Mouse (Mus musculus) lung, embryonic 15.5 days (tissue): ENCODE results near the gene Gfi1b. TPM values are rescaled to one million over a fixed set of nuclear protein-coding genes. Genes with fewer than 3 reads are reported as not detected.

ENCODE experiments used
- ATAC-seq: fragments of 200-750 bp; cut with Nextera tagmentation; 2 replicates; pipeline ENCODE4 v1.8.0; 2017; ENCODE audit warnings: moderate number of reproducible peaks, borderline replicate concordance; ENCODE audit not compliant: low FRiP score, low TSS enrichment; ENCODE audit errors: extremely low read depth
- H3K27ac ChIP-seq: fragments of 300-500 bp; sonication (generic); 2 replicates; pipeline ENCODE4 v1.5.1; 2015; ENCODE audit warnings: moderate library complexity, mild to moderate bottlenecking, inconsistent platforms
- H3K27me3 ChIP-seq: fragments of 300-500 bp; sonication (generic); 2 replicates; pipeline ENCODE4 v1.6.1; 2015; ENCODE audit warnings: inconsistent platforms
- H3K36me3 ChIP-seq: fragments of 300-500 bp; sonication (generic); 2 replicates; pipeline ENCODE4 v1.6.1; 2015; ENCODE audit warnings: inconsistent platforms
- H3K4me1 ChIP-seq: fragments of 300-500 bp; sonication (generic); 2 replicates; pipeline ENCODE4 v1.6.1; 2015; ENCODE audit warnings: inconsistent platforms
- H3K4me2 ChIP-seq: fragments of 300-500 bp; sonication (generic); 2 replicates; pipeline ENCODE4 v1.6.1; 2015; ENCODE audit warnings: inconsistent platforms, mild to moderate bottlenecking, moderate library complexity
- H3K4me3 ChIP-seq: fragments of 300-500 bp; sonication (generic); 2 replicates; pipeline ENCODE4 v1.5.1; 2015; ENCODE audit warnings: mild to moderate bottlenecking, inconsistent platforms
- H3K9ac ChIP-seq: fragments of 300-500 bp; sonication (generic); 2 replicates; pipeline ENCODE4 v1.6.1; 2015; ENCODE audit warnings: inconsistent platforms
- H3K9me3 ChIP-seq: fragments of 300-500 bp; sonication (generic); 2 replicates; pipeline ENCODE4 v1.6.1; 2016; ENCODE audit warnings: inconsistent platforms
- WGBS: fragments of 180-500 bp; shearing (Covaris S2); methylation state at CpG from one replicate; pipeline ENCODE4 v1.1.7; 2015; 5-methylcytosine and 5-hydroxymethylcytosine counted together
- polyA plus RNA-seq: library from polyadenylated mRNA; unstranded; fragments of >200 nt; fragmentation: Nextera tagmentation; extraction: Ambion mirVana; gene quantifications from 2 replicates; pipeline ENCODE4 v1.2.1, GENCODE M21; 2015

The Gfi1b gene
- polyA plus RNA-seq, 1 experiment from 2014 or later, result 0.49 TPM

GRCm38 (mm10) chr2:28607341-28608165 lies 14.2 kb downstream of the Gfi1b start:
- Histone ChIP-seq H3K9me3 (no peaks in the 10 kb centered on the region), H3K27me3 (no peaks in the 10 kb centered on the region), H3K4me1 (peaks cover 6% of the 10 kb centered on the region; the same call in 1 of the 2 replicates), H3K4me3 (no peak overlapping the region), H3K27ac (no peak overlapping the region), H3K9ac (no peak overlapping the region), H3K4me2 (no peak overlapping the region), H3K36me3 (no peaks in the 10 kb centered on the region)
- ATAC-seq, result peak; percentile 31; the same call in 1 of the 2 replicates
- 38% methylated on average over 10 of the region's 10 CpGs for WGBS

- Histone ChIP-seq H3K9ac (no peak overlapping the region), H3K27me3 (no peaks in the 10 kb centered on the region), H3K4me2 (no peak overlapping the region), H3K27ac (no peak overlapping the region), H3K36me3 (no peaks in the 10 kb centered on the region), H3K4me1 (peaks cover 6% of the 10 kb centered on the region; the same call in 1 of the 2 replicates), H3K4me3 (no peak overlapping the region), H3K9me3 (no peaks in the 10 kb centered on the region)
- no peak for ATAC-seq
- WGBS, result 54% methylated on average over 8 of the region's 8 CpGs
Measured at GRCm38 (mm10) chr2:28606601-28607340, 15.0 kb downstream of the Gfi1b start.

DNA sequence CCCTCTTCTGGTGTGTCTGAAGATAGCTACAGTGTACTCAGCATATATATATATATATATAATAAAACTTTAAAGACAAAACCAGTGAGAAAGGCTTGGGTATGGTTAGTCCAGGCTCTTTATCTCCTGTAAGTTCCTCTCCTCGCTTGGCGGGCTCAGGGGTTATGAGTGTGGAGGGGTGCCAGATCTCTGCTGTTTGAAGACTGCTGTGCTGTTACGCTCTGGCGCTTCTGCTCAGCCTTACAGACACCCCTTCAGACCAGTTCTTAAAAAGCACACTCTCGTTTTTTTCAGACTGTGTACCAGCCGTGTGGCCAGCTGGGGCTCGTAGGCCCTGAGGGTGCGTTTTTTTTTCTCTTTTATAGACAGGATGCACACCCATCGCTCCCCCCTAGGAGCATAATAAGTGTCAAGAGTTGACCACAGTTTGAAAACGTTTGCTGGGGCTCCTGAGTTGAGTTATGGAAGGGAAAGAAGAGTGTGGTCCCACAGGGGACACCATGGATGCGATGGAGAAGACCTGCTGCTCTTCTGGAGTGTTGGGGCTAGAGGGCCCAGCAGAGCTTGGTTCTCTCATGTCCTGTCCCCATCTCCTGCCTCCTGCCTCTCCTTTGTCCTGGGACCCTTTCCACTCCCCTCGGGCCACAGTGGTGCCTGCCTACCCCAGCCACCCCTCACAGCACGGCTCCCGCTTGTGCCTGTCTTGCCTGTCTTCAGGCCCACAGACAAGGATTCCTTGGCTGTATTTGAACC lies 15.8 kb downstream of the Gfi1b start:
- Histone ChIP-seq H3K9me3 (no peaks in the 10 kb centered on the region), H3K4me2 (no peak overlapping the region), H3K27me3 (no peaks in the 10 kb centered on the region), H3K9ac (no peak overlapping the region), H3K36me3 (no peaks in the 10 kb centered on the region), H3K4me1 (peaks cover 6% of the 10 kb centered on the region; the same call in 1 of the 2 replicates), H3K27ac (no peak overlapping the region), H3K4me3 (no peak overlapping the region)
- ATAC-seq, result no peak
- 55% methylated on average over 14 of the region's 14 CpGs for WGBS

DNA sequence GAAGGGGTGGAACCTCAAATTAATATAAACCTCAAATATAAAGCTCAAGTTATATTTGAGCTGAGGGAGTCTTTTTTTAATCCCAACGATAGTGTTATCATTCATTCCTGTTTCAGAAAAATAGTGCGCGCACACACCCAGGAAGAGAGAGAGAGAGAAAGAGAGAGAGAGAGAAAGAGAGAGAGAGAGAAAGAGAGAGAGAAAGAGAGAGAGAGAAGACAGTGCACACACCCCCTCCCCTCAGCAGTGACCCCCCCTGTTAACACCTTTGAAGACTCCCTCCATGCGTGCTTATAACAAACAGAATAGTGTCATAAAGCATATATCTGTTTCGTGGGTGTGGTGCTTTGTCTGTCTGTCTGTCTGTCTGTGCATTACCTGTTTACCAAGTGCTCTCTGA lies 18.2 kb downstream of the Gfi1b start:
- ATAC-seq, result no peak
- H3K4me2 ChIP-seq, result no peak overlapping the region
- H3K9me3 ChIP-seq, result no peaks in the 10 kb centered on the region
- H3K36me3 ChIP-seq, result no peaks in the 10 kb centered on the region
- H3K27me3 ChIP-seq, result no peaks in the 10 kb centered on the region
- H3K4me1 ChIP-seq, result peaks cover 6% of the 10 kb centered on the region; the same call in 1 of the 2 replicates
- H3K4me3 ChIP-seq, result no peak overlapping the region
- H3K9ac ChIP-seq, result no peak overlapping the region
- no peak overlapping the region for H3K27ac ChIP-seq
- 86% methylated on average over 5 of the region's 5 CpGs for WGBS

- H3K9me3 ChIP-seq, result no peaks in the 10 kb centered on the region
- no peak overlapping the region for H3K27ac ChIP-seq
- WGBS, result 32% methylated on average over 12 of the region's 12 CpGs
- no peak overlapping the region for H3K9ac ChIP-seq
- H3K4me3 ChIP-seq, result no peak overlapping the region
- H3K36me3 ChIP-seq, result no peaks in the 10 kb centered on the region
- no peaks in the 10 kb centered on the region for H3K4me1 ChIP-seq
- no peak overlapping the region for H3K4me2 ChIP-seq
- no peaks in the 10 kb centered on the region for H3K27me3 ChIP-seq
- ATAC-seq, result peak; percentile 44; the same call in 1 of the 2 replicates
Measured at GRCm38 (mm10) chr2:28601720-28602590, 19.8 kb downstream of the Gfi1b start.

DNA sequence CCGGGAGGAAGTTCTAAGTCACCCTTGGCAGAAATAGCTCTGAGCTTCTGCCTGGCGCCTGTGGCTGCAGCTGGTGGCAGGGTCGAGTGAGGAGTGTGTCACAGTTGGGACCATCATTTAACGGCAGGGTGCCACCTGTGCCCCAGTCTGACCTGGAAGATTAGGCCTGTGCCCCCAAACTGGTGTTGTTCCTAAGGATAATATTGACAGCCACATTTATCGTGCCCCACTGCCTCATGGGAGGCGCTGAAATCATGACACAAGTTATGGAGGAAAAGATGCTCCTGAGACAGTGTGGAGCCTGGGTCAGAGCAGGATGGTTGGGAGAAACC lies 22.2 kb downstream of the Gfi1b start:
- Histone ChIP-seq H3K27me3 (no peaks in the 10 kb centered on the region), H3K4me1 (no peaks in the 10 kb centered on the region), H3K27ac (no peak overlapping the region), H3K9me3 (no peaks in the 10 kb centered on the region), H3K4me3 (no peak overlapping the region), H3K9ac (no peak overlapping the region), H3K4me2 (no peak overlapping the region), H3K36me3 (no peaks in the 10 kb centered on the region)
- ATAC-seq, result no peak
- WGBS, result 65% methylated on average over 6 of the region's 6 CpGs

DNA sequence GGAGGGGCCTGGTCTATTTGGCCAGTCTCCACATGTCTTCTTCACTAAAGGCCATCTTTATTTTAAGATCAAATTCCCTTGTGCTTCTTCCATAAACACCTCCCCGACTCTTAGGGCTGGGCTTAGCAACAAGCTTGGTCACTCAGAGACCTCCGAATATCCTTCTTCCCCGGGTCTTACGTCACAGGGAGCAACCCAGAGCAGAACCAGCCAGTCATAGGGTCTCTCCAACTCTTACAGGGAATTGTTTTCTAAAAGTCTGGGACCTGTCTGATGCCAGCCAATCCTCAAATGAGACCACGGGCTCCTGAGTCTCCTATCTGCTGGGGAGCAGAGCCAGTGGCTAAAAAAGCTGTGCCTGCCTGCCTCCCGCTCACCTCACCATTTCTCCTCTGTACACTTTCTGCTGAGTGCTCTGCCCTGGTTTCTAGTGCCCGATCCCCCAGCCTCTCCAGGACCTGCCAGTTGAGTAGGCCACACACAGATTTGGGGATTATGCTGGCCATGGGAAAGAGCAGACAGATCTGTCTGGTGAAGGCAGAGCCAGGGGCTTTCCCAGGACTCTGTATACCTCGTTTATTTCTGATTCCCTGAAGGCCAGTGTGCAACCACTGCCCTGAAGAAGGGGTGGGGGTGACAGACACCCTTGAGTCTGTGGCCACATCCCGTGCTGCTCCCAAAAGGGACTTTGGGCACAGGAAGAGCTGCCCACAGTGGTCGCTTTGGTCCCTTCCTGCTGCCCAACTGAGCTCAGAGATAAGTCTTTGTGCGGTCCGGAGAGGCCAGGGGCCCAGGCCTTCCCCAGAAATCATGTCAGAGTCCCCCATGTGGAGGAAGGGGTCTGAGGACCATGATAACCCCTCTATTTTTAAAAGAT lies 22.9 kb downstream of the Gfi1b start:
- ATAC-seq, result no peak
- H3K4me3 ChIP-seq, result no peak overlapping the region
- H3K4me1 ChIP-seq, result no peaks in the 10 kb centered on the region
- no peaks in the 10 kb centered on the region for H3K27me3 ChIP-seq
- WGBS, result 53% methylated on average over 12 of the region's 12 CpGs
- no peaks in the 10 kb centered on the region for H3K9me3 ChIP-seq
- no peaks in the 10 kb centered on the region for H3K36me3 ChIP-seq
- H3K27ac ChIP-seq, result no peak overlapping the region
- H3K4me2 ChIP-seq, result no peak overlapping the region
- H3K9ac ChIP-seq, result no peak overlapping the region

DNA sequence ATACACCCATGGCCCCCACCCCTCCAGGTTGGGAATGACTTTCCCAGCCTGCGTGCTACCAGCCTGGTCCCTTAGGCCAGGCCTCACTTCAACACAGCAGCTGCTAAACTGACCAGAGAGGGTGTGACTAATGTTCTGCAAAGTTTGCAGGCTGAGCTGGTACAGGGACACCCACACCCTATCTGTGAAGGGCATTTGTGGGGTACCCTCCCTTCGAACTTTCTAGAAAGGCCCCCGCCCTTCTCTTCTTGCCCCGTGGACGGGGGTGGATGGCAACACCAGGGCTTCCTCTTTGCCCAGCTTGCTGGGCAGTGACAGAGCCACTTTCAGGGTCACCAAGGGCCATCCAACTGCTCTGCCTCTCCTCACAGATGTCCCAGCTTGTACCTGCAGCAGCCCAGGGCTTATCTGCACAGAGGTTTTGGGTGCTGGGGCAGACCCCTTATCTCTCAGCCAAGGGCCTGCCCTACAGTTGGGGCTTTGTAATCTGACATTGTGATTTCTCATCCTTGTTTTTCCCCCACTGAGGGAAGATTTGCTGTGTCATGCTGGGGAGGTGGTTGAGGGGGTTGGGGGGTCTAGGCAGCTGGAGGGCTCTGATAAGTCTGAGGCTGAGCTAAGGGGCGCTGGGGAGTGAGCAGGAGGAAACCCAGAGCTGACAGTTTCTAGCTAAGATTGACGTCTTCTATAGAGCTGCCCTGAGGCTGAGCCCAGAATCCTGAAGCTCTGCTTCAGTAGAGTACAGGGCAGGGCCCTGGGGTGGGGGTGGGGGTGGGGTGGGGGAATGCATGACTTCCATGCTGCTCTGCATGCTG lies 23.8 kb downstream of the Gfi1b start:
- 62% methylated on average over 7 of the region's 7 CpGs for WGBS
- H3K27ac ChIP-seq, result no peak overlapping the region
- no peaks in the 10 kb centered on the region for H3K36me3 ChIP-seq
- no peaks in the 10 kb centered on the region for H3K4me1 ChIP-seq
- no peaks in the 10 kb centered on the region for H3K27me3 ChIP-seq
- H3K4me2 ChIP-seq, result no peak overlapping the region
- no peak overlapping the region for H3K4me3 ChIP-seq
- no peaks in the 10 kb centered on the region for H3K9me3 ChIP-seq
- peak; percentile 60; the same call in 1 of the 2 replicates for ATAC-seq
- no peak overlapping the region for H3K9ac ChIP-seq

DNA sequence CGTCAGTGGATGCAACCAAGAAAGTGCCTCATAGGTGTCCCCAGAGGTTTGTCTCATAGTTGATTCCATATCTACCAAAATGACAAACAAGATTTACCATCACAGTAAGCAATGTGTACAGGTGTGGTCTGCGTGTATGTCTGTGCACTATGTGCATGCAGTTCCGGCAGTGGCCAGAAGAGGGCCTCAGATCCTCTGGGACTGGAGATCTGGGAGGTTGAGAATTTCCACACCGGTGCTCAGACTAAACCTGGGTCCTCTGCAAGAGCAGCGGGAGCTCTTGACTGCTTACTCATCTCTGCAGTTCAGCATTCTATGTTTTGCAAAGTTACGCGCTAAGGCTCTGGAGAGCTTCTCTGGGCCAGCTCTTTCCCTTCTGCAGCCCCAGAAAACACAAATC lies 24.8 kb downstream of the Gfi1b start:
- H3K4me1 ChIP-seq, result no peaks in the 10 kb centered on the region
- H3K27me3 ChIP-seq, result no peaks in the 10 kb centered on the region
- no peak overlapping the region for H3K4me2 ChIP-seq
- no peaks in the 10 kb centered on the region for H3K9me3 ChIP-seq
- H3K4me3 ChIP-seq, result no peak overlapping the region
- H3K27ac ChIP-seq, result no peak overlapping the region
- H3K36me3 ChIP-seq, result no peaks in the 10 kb centered on the region
- 84% methylated on average over 7 of the region's 7 CpGs for whole genome bisulfite sequencing
- no peak overlapping the region for H3K9ac ChIP-seq
- ATAC-seq, result no peak

- H3K27ac ChIP-seq, result no peak overlapping the region
- H3K9me3 ChIP-seq, result no peaks in the 10 kb centered on the region
- no peak overlapping the region for H3K4me2 ChIP-seq
- H3K36me3 ChIP-seq, result no peaks in the 10 kb centered on the region
- H3K4me1 ChIP-seq, result no peaks in the 10 kb centered on the region
- no peaks in the 10 kb centered on the region for H3K27me3 ChIP-seq
- no peak for ATAC-seq
- H3K4me3 ChIP-seq, result no peak overlapping the region
- H3K9ac ChIP-seq, result no peak overlapping the region
- 64% methylated on average over 7 of the region's 7 CpGs for WGBS
Measured at GRCm38 (mm10) chr2:28596021-28596420, 25.8 kb downstream of the Gfi1b start.
